Mouse (Mus musculus): ENCODE measurements around the gene Mmp15. TPM values are rescaled to one million over a fixed set of nuclear protein-coding genes. Genes with fewer than 3 reads are reported as not detected.

Mmp15 gene
- polyA plus RNA-seq, 1 experiment from 2014 or later, result 30.1 TPM

GRCm38 (mm10) chr8:95351461-95351860 lies 607 bp upstream of the Mmp15 start:
- peak overlapping the region; percentile 96 for H3K9ac ChIP-seq (ENCODE audit: low read length)
- 2% methylated on average over 15 of the region's 15 CpGs for WGBS

GRCm38 (mm10) chr8:95352871-95353866 lies 1.1 kb downstream of the Mmp15 start:
- peak overlapping the region; percentile 84 for H3K27ac ChIP-seq (ENCODE audit: low read length)
- H3K36me3 ChIP-seq (ENCODE audit: control insufficient read depth, insufficient read depth), result no peaks in the 10 kb centered on the region
- H3K4me1 ChIP-seq (ENCODE audit: control insufficient read depth, insufficient read depth, low read length), result peaks cover 67% of the 10 kb centered on the region
- WGBS, result 2% methylated on average over 62 of the region's 62 CpGs
- peak overlapping the region; percentile 81 for H3K4me3 ChIP-seq (ENCODE audit: low read length)
- H3K9me3 ChIP-seq (replicated peaks; ENCODE audit: control insufficient read depth, low read length), result no peaks in the 10 kb centered on the region
- peak overlapping the region; percentile 96 for H3K9ac ChIP-seq (ENCODE audit: low read length)
- peak; percentile 43 for ATAC-seq (replicated peaks; ENCODE audit: extremely low read depth, insufficient read depth, low FRiP score)
- H3K4me2 ChIP-seq (ENCODE audit: low read depth, low read length), result peak overlapping the region; percentile 84
- H3K27me3 ChIP-seq (ENCODE audit: control insufficient read depth, insufficient read depth, low read length), result no peaks in the 10 kb centered on the region

More at GRCm38 (mm10) chr8:95351461-95351860, 607 bp upstream of the Mmp15 start:
- Histone ChIP-seq H3K4me3 (ENCODE audit: low read length) (peak overlapping the region; percentile 81), H3K27me3 (ENCODE audit: control insufficient read depth, insufficient read depth, low read length) (no peaks in the 10 kb centered on the region), H3K36me3 (ENCODE audit: control insufficient read depth, insufficient read depth) (no peaks in the 10 kb centered on the region), H3K9me3 (replicated peaks; ENCODE audit: control insufficient read depth, low read length) (no peaks in the 10 kb centered on the region), H3K27ac (ENCODE audit: low read length) (peak overlapping the region; percentile 84), H3K4me1 (ENCODE audit: control insufficient read depth, insufficient read depth, low read length) (peaks cover 56% of the 10 kb centered on the region), H3K4me2 (ENCODE audit: low read depth, low read length) (peak overlapping the region; percentile 84)
- ATAC-seq (replicated peaks; ENCODE audit: extremely low read depth, insufficient read depth, low FRiP score), result peak; percentile 33

- WGBS, result 65% methylated on average over 2 of the region's 2 CpGs
Observed at GRCm38 (mm10) chr8:95354606-95355005, 2.5 kb downstream of the Mmp15 start.

GRCm38 (mm10) chr8:95358550-95359411 lies 6.7 kb downstream of the Mmp15 start:
- H3K4me2 ChIP-seq (ENCODE audit: low read depth, low read length), result peak overlapping the region; percentile 54
- peak; percentile 42; the same call in 1 of the 2 replicates for ATAC-seq (replicated peaks; ENCODE audit: extremely low read depth, insufficient read depth, low FRiP score)
- peak overlapping the region; percentile 65; the same call in 1 of the 2 replicates for H3K9ac ChIP-seq (ENCODE audit: low read length)
- WGBS, result 15% methylated on average over 8 of the region's 8 CpGs
- H3K4me1 ChIP-seq (ENCODE audit: control insufficient read depth, insufficient read depth, low read length), result peaks cover 92% of the 10 kb centered on the region
- H3K9me3 ChIP-seq (replicated peaks; ENCODE audit: control insufficient read depth, low read length), result no peaks in the 10 kb centered on the region
- no peaks in the 10 kb centered on the region for H3K36me3 ChIP-seq (ENCODE audit: control insufficient read depth, insufficient read depth)
- H3K27me3 ChIP-seq (ENCODE audit: control insufficient read depth, insufficient read depth, low read length), result no peaks in the 10 kb centered on the region
- 0 out of 2 replicates have a peak overlapping the region, but pooled peaks have one; percentile 3 for H3K4me3 ChIP-seq (ENCODE audit: low read length)
- peak overlapping the region; percentile 97 for H3K27ac ChIP-seq (ENCODE audit: low read length)

More at GRCm38 (mm10) chr8:95354606-95355005, 2.5 kb downstream of the Mmp15 start:
- Histone ChIP-seq H3K36me3 (ENCODE audit: control insufficient read depth, insufficient read depth) (no peaks in the 10 kb centered on the region), H3K27me3 (ENCODE audit: control insufficient read depth, insufficient read depth, low read length) (no peaks in the 10 kb centered on the region), H3K9ac (ENCODE audit: low read length) (peak overlapping the region; percentile 61), H3K4me1 (ENCODE audit: control insufficient read depth, insufficient read depth, low read length) (peaks cover 69% of the 10 kb centered on the region), H3K9me3 (replicated peaks; ENCODE audit: control insufficient read depth, low read length) (no peaks in the 10 kb centered on the region), H3K4me2 (ENCODE audit: low read depth, low read length) (peak overlapping the region; percentile 84), H3K27ac (ENCODE audit: low read length) (no peak overlapping the region), H3K4me3 (ENCODE audit: low read length) (peak overlapping the region; percentile 81)
- ATAC-seq (replicated peaks; ENCODE audit: extremely low read depth, insufficient read depth, low FRiP score), result no peak

- peak; percentile 72 for ATAC-seq (replicated peaks; ENCODE audit: extremely low read depth, insufficient read depth, low FRiP score)
- Histone ChIP-seq H3K9ac (ENCODE audit: low read length) (peak overlapping the region; percentile 65), H3K9me3 (replicated peaks; ENCODE audit: control insufficient read depth, low read length) (no peaks in the 10 kb centered on the region), H3K4me1 (ENCODE audit: control insufficient read depth, insufficient read depth, low read length) (peaks cover 87% of the 10 kb centered on the region), H3K4me3 (ENCODE audit: low read length) (peak overlapping the region; percentile 19; the same call in 1 of the 2 replicates), H3K27me3 (ENCODE audit: control insufficient read depth, insufficient read depth, low read length) (no peaks in the 10 kb centered on the region), H3K36me3 (ENCODE audit: control insufficient read depth, insufficient read depth) (no peaks in the 10 kb centered on the region), H3K27ac (ENCODE audit: low read length) (peak overlapping the region; percentile 97), H3K4me2 (ENCODE audit: low read depth, low read length) (peak overlapping the region; percentile 54)
- 23% methylated on average over 7 of the region's 7 CpGs for WGBS
Observed at GRCm38 (mm10) chr8:95360181-95361015, 8.3 kb downstream of the Mmp15 start.

- Histone ChIP-seq H3K27me3 (ENCODE audit: control insufficient read depth, insufficient read depth, low read length) (no peaks in the 10 kb centered on the region), H3K27ac (ENCODE audit: low read length) (peak overlapping the region; percentile 97), H3K4me1 (ENCODE audit: control insufficient read depth, insufficient read depth, low read length) (peaks cover 86% of the 10 kb centered on the region), H3K4me2 (ENCODE audit: low read depth, low read length) (peak overlapping the region; percentile 54), H3K9me3 (replicated peaks; ENCODE audit: control insufficient read depth, low read length) (no peaks in the 10 kb centered on the region), H3K4me3 (ENCODE audit: low read length) (peak overlapping the region; percentile 15), H3K9ac (ENCODE audit: low read length) (peak overlapping the region; percentile 12), H3K36me3 (ENCODE audit: control insufficient read depth, insufficient read depth) (no peaks in the 10 kb centered on the region)
- 23% methylated on average over 3 of the region's 3 CpGs for WGBS
- peak; percentile 20 for ATAC-seq (replicated peaks; ENCODE audit: extremely low read depth, insufficient read depth, low FRiP score)
Observed at GRCm38 (mm10) chr8:95361016-95361341, 8.9 kb downstream of the Mmp15 start.

- WGBS, result 47% methylated on average over 6 of the region's 6 CpGs
- Histone ChIP-seq H3K9me3 (replicated peaks; ENCODE audit: control insufficient read depth, low read length) (no peaks in the 10 kb centered on the region), H3K27ac (ENCODE audit: low read length) (peak overlapping the region; percentile 31), H3K4me2 (ENCODE audit: low read depth, low read length) (no peak overlapping the region), H3K4me1 (ENCODE audit: control insufficient read depth, insufficient read depth, low read length) (peaks cover 80% of the 10 kb centered on the region), H3K4me3 (ENCODE audit: low read length) (no peak overlapping the region), H3K27me3 (ENCODE audit: control insufficient read depth, insufficient read depth, low read length) (no peaks in the 10 kb centered on the region), H3K36me3 (ENCODE audit: control insufficient read depth, insufficient read depth) (no peaks in the 10 kb centered on the region), H3K9ac (ENCODE audit: low read length) (no peak overlapping the region; the same call in 1 of the 2 replicates)
- no peak for ATAC-seq (replicated peaks; ENCODE audit: extremely low read depth, insufficient read depth, low FRiP score)
Observed at GRCm38 (mm10) chr8:95362272-95362671, 10.2 kb downstream of the Mmp15 start.

GRCm38 (mm10) chr8:95363849-95364248 lies 11.8 kb downstream of the Mmp15 start:
- no peak for ATAC-seq (replicated peaks; ENCODE audit: extremely low read depth, insufficient read depth, low FRiP score)
- no peaks in the 10 kb centered on the region for H3K27me3 ChIP-seq (ENCODE audit: control insufficient read depth, insufficient read depth, low read length)
- no peaks in the 10 kb centered on the region for H3K9me3 ChIP-seq (replicated peaks; ENCODE audit: control insufficient read depth, low read length)
- no peak overlapping the region for H3K9ac ChIP-seq (ENCODE audit: low read length)
- peaks cover 9% of the 10 kb centered on the region for H3K36me3 ChIP-seq (ENCODE audit: control insufficient read depth, insufficient read depth)
- H3K27ac ChIP-seq (ENCODE audit: low read length), result no peak overlapping the region
- H3K4me2 ChIP-seq (ENCODE audit: low read depth, low read length), result no peak overlapping the region
- WGBS, result 91% methylated on average over 2 of the region's 2 CpGs
- no peak overlapping the region for H3K4me3 ChIP-seq (ENCODE audit: low read length)
- peaks cover 68% of the 10 kb centered on the region for H3K4me1 ChIP-seq (ENCODE audit: control insufficient read depth, insufficient read depth, low read length)

All from heart, embryonic 16.5 days (tissue).